Mouse (Mus musculus) small intestine, adult 2 months (tissue): ENCODE data around the gene Cenpp. TPM values are rescaled to one million over a fixed set of nuclear protein-coding genes. Genes with fewer than 3 reads are reported as not detected.
A peak's percentile ranks its signal among the peaks of the same experiment; 100 is the strongest.

Experiments used
- H3K27ac ChIP-seq: fragments of 200-500 bp; 2 replicates; pipeline ENCODE4 v1.5.1; 2012; ENCODE audit warnings: low read depth, low read length, control low read depth, inconsistent platforms; ENCODE audit not compliant: insufficient read depth
- H3K27me3 ChIP-seq: fragments of 200-500 bp; 2 replicates; pipeline ENCODE4 v1.6.1; 2012; ENCODE audit warnings: mild to moderate bottlenecking, moderate library complexity, low read length, inconsistent platforms; ENCODE audit not compliant: control insufficient read depth, insufficient read depth
- H3K36me3 ChIP-seq: fragments of 200-500 bp; 2 replicates; pipeline ENCODE4 v1.6.1; 2012; ENCODE audit warnings: mild to moderate bottlenecking, low read length, control low read depth, inconsistent platforms; ENCODE audit not compliant: control insufficient read depth, insufficient read depth
- H3K4me1 ChIP-seq: fragments of 200-500 bp; 2 replicates; pipeline ENCODE4 v1.6.1; 2012; ENCODE audit warnings: low read length, inconsistent platforms, mixed read lengths; ENCODE audit not compliant: control insufficient read depth, insufficient read depth, insufficient read length
- H3K4me3 ChIP-seq: fragments of 200-500 bp; 2 replicates; pipeline ENCODE4 v1.5.1; 2012; ENCODE audit warnings: low read depth, mild to moderate bottlenecking, control low read depth, inconsistent platforms, low read length, moderate library complexity
- CTCF ChIP-seq: fragments of 200-500 bp; IDR thresholded peaks from 2 replicates; pipeline ENCODE4 v1.5.1; 2012; ENCODE audit warnings: low read depth, mild to moderate bottlenecking, control low read depth, inconsistent platforms, low read length, moderate library complexity, mixed read lengths; ENCODE audit not compliant: insufficient replicate concordance, insufficient read length; ENCODE audit errors: extremely low read depth
- POLR2A ChIP-seq: fragments of 200-500 bp; IDR thresholded peaks from 2 replicates; pipeline ENCODE4 v1.6.1; 2012; ENCODE audit warnings: low read depth, mild to moderate bottlenecking, control low read depth, inconsistent platforms, low read length, moderate library complexity
- WGBS: fragments of 180-500 bp; shearing (Covaris S2); methylation state at CpG from one replicate; pipeline ENCODE4 v1.1.7; 2018; 5-methylcytosine and 5-hydroxymethylcytosine counted together
- polyA plus RNA-seq: library from polyadenylated mRNA; depleted of rRNA; stranded (reverse); fragments of >200 nt; gene quantifications from 2 replicates; pipeline ENCODE4 v1.2.3, GENCODE M21; 2012

Cenpp gene
- polyA plus RNA-seq, 1 experiment, result 0.27 TPM

DNA sequence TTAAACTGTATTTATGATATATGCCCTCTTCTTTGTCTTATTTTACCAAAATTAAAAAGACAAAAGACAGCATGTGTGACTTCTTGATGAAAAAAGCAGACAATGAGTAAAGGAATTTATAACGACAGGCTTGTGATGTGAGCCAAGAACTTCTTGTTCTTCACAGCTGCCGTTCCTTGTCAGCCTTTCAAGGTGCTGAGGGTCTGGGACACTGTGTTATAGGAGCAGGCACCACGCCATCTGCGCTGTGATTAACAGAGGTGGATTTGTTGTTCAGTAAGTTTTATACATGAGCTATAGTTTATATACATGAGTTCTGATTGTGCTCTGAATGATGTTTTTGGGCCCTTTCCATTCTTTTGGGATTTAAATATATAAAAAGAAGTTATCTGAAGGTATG lies 173.2 kb downstream of the Cenpp start:
- no peak for TF ChIP-seq POLR2A
- no peak for TF ChIP-seq CTCF
- Histone ChIP-seq H3K4me3 (no peak overlapping the region), H3K4me1 (no peaks in the 10 kb centered on the region), H3K27ac (no peak overlapping the region; the same call in 1 of the 2 replicates), H3K27me3 (no peaks in the 10 kb centered on the region), H3K36me3 (no peaks in the 10 kb centered on the region)
- WGBS, result 75% methylated on average over 4 of the region's 4 CpGs

DNA sequence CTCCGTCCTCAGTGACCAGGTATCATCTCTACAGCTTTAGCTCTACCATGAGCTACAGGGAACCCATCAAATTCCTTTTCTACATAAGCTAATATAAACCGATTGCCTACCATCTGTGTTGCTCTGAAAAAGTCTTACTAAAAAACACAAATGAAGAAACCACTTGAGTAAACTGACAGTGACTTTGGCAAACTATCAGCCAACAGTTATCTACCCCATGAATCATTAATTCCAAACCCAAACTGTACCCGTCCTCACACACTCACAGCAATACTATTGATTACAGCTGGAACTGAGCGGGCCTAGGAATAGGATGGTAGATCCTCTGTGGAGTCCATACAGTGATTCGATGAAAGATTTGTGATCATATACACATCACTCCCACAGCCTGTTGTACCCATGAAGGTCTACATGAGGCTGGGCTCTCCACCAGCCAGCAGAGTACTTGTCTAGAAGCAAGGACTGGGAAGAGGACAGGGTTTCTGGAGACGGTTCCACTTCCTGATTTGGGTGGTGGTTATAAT lies 173.7 kb downstream of the Cenpp start:
- H3K36me3 ChIP-seq, result no peaks in the 10 kb centered on the region
- H3K27me3 ChIP-seq, result no peaks in the 10 kb centered on the region
- H3K4me3 ChIP-seq, result no peak overlapping the region
- 78% methylated on average over 6 of the region's 6 CpGs for whole genome bisulfite sequencing
- no peaks in the 10 kb centered on the region for H3K4me1 ChIP-seq
- H3K27ac ChIP-seq, result peak overlapping the region; percentile 51; the same call in 1 of the 2 replicates
- TF ChIP-seq POLR2A (no peak), CTCF (no peak)

GRCm38 (mm10) chr13:49477887-49478286 lies 174.7 kb downstream of the Cenpp start:
- TF ChIP-seq POLR2A, result no peak
- TF ChIP-seq CTCF, result no peak
- no peaks in the 10 kb centered on the region for H3K36me3 ChIP-seq
- H3K4me1 ChIP-seq, result no peaks in the 10 kb centered on the region
- no peak overlapping the region for H3K4me3 ChIP-seq
- 87% methylated on average over 3 of the region's 3 CpGs for WGBS
- no peaks in the 10 kb centered on the region for H3K27me3 ChIP-seq
- H3K27ac ChIP-seq, result no peak overlapping the region

DNA sequence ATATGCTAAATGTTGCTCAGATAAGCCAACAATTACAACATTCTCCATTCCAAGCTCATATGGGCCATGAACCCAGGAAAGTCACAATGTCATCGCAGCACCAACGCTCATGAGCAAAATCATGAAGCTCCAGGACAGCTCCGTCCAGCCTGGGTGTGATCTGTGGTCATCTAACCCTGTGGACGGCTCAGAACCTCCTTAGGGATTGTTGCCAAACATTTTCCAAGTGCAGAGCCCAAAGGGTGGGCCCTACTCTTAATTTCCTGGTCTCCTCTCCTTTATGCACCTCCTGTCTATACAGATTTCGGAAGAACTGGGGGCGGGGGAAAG lies 179.9 kb downstream of the Cenpp start:
- H3K36me3 ChIP-seq, result no peaks in the 10 kb centered on the region
- H3K4me1 ChIP-seq, result no peaks in the 10 kb centered on the region
- H3K4me3 ChIP-seq, result no peak overlapping the region
- TF ChIP-seq CTCF, result no peak
- no peak for TF ChIP-seq POLR2A
- 97% methylated on average over 6 of the region's 6 CpGs for WGBS
- no peak overlapping the region for H3K27ac ChIP-seq
- H3K27me3 ChIP-seq, result no peaks in the 10 kb centered on the region

DNA sequence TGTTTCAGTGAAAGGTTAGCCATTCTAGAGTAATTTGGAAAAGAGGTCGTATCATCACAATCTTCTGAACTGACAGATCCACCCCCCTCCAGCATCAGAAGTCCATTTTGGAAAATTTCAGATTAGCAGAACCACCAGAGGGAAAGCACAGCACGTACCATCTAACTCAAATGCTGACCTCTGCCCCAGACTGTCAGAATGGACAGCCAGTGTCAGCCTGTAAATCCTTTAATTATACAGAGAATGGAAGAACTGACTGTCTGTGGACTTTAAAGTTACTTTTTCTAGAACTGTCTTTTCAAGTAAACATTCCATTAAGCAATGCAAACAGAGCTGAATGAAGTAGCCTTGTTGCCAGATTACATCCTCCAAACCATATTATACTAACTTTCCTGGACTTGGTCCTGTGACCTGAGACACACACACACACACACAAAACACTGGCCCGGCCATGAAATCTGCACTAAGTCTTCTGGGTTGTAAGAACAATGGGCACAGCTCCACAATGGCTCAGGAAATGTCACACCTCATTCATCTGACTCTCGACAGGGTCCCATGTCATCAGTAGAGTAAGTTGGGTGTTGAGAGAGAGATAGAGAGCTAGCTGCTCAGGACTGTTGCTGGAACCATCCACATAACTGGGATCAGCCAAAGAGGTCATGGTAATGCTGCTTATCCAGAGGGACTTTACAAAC lies 180.5 kb downstream of the Cenpp start:
- no peak overlapping the region for H3K27ac ChIP-seq
- H3K4me3 ChIP-seq, result no peak overlapping the region
- no peaks in the 10 kb centered on the region for H3K36me3 ChIP-seq
- no peak for TF ChIP-seq POLR2A
- H3K27me3 ChIP-seq, result no peaks in the 10 kb centered on the region
- WGBS, result 68% methylated on average over 4 of the region's 4 CpGs
- no peaks in the 10 kb centered on the region for H3K4me1 ChIP-seq

DNA sequence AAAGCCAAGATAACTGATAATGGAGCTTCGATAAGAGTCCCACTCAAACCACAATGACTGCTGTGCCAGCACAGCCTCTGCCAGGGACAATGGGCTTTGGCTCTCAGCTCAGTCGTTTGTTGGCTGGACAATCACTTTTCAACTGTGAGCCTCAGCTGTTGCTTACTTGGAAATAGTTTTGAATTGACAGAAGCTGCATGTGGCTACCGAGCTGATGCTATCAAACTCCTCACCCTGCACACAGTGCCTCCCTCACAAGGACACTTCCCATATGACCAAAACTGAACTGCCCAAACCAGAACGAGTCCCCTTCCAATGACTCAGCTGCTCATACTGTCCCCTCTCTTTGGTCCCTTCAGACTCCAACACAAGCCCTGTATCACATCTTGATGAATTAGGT lies 181.8 kb downstream of the Cenpp start:
- no peaks in the 10 kb centered on the region for H3K27me3 ChIP-seq
- no peaks in the 10 kb centered on the region for H3K4me1 ChIP-seq
- no peak overlapping the region for H3K27ac ChIP-seq
- no peaks in the 10 kb centered on the region for H3K36me3 ChIP-seq
- TF ChIP-seq POLR2A (no peak), CTCF (no peak)
- 58% methylated on average over 4 of the region's 4 CpGs for WGBS
- no peak overlapping the region for H3K4me3 ChIP-seq

- no peaks in the 10 kb centered on the region for H3K27me3 ChIP-seq
- no peak overlapping the region for H3K4me3 ChIP-seq
- TF ChIP-seq CTCF (no peak), POLR2A (no peak)
- H3K4me1 ChIP-seq, result no peaks in the 10 kb centered on the region
- H3K27ac ChIP-seq, result no peak overlapping the region
- peaks cover under 1% of the 10 kb centered on the region; the same call in 1 of the 2 replicates for H3K36me3 ChIP-seq
- 79% methylated on average over 4 of the region's 4 CpGs for WGBS
Observed at GRCm38 (mm10) chr13:49470319-49470718, 182.3 kb downstream of the Cenpp start.

- TF ChIP-seq POLR2A, result no peak
- TF ChIP-seq CTCF, result no peak
- H3K27me3 ChIP-seq, result no peaks in the 10 kb centered on the region
- no peak overlapping the region for H3K27ac ChIP-seq
- peaks cover 12% of the 10 kb centered on the region for H3K36me3 ChIP-seq
- H3K4me3 ChIP-seq, result no peak overlapping the region
- no peaks in the 10 kb centered on the region for H3K4me1 ChIP-seq
- WGBS, result 83% methylated on average over 5 of the region's 5 CpGs
Observed at GRCm38 (mm10) chr13:49469002-49469401, 183.6 kb downstream of the Cenpp start.
